Mouse (Mus musculus) gastrocnemius, postnatal 25 days (tissue): ENCODE results near the gene Atp2b4. TPM values are rescaled to one million over a fixed set of nuclear protein-coding genes. Genes with fewer than 3 reads are reported as not detected.
"Not testable (repeated sequence)": the region's sequence is repeated elsewhere in the genome, so short reads cannot be mapped to it uniquely, and the experiment has no call there.

Experiments
- DNase-seq: peaks from one replicate; pipeline ENCODE4 v3.0.0; 2022
- total RNA-seq, 2 experiments: library from RNA; stranded (reverse); gene quantifications; 1 replicate in 1 of 2; 2 replicates in 1 of 2; pipeline ENCODE4 v1.2.3; 2021

Gene Atp2b4
- total RNA-seq, 2 experiments from 2014 or later: 12.0 to 17.2 TPM

DNA sequence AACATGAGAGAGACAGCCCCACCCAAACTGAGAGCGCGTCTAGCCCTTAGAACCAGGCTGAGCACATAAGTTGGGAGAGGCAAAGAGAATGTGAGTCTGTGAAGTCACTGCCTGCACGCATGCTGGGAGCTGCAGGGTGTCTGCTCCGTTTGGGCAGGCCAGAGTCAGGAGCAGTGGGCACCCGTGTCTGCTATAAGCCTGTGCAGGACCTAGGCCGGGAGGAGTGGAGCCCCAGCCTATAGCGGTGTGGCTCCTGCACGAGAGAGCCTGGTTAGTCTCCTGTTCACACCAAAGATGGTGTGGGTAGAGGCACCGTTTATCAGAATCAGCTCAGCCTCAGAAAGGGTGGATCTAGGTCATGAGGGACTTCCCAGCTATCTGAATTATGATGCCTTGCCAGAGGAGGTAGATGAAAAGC is 55.8 kb downstream of the Atp2b4 start:
- peak; percentile 30 for DNase-seq

DNA sequence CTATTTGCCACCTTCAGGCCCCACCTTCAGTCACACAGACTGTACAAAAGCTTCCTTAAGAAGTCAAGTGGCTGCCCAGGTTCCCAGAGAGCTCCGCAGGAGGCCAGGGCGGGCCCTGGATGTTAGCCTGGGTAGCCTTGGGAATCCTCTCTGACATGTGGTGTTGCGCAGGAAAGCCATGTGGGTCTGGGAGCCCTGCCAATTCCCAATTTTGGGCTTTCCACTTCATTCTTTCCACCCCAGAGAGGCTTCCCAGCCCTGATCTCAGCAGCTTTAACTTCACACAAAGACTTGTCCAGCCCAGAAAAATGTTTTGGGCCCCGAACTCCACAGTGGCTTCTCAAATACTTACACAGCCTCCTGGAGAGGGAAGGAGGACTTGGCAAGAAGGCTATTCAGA is 56.2 kb downstream of the Atp2b4 start:
- DNase-seq: peak; percentile 86

DNA sequence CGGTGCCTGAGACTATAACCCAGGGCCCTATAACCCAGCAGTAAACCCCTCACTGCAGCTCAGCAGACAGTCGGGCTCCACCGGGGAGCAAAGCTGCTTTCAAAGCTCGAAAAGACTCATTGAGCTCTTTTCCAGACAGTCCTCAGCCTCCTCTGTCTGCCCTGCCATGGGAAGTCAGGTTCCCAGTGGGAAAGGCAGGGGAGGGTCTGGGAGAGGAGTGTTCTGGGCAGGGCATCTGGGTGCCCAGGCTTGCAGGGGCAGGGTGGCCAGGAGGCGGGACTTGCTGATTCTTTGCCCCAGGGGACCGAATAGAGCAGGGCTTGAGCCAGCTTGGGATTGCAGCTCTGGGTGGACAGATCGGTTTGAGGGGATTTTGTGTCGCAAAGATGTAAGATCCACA is 58.3 kb downstream of the Atp2b4 start:
- DNase-seq: no peak

DNA sequence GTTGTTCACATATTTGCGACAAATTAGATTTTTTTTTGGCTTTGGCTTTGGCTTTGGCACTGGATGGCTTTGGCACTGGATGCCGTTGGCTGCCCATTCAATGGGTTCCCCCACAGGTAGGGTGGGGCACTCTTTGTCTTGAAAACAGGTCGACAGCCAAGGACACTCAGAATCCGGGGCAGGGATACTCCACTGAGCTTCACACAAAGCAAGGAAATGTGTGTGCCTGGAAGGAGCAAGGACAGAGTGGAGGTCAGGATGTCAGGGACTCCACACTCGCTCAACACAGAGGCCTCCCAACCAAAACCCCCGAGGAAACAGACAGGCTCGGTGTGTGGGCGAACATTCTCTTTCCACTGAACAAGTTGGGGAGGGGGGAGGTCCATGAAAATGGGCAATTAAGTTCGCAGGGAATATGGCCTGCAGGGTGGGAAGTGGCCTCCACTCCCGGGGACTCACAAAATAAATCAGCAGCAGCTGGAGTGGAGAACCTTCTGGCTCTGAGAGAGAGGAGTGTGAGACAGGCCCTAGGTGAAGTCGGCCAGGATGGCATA is 58.9 kb downstream of the Atp2b4 start:
- peak; percentile 22 for DNase-seq

DNA sequence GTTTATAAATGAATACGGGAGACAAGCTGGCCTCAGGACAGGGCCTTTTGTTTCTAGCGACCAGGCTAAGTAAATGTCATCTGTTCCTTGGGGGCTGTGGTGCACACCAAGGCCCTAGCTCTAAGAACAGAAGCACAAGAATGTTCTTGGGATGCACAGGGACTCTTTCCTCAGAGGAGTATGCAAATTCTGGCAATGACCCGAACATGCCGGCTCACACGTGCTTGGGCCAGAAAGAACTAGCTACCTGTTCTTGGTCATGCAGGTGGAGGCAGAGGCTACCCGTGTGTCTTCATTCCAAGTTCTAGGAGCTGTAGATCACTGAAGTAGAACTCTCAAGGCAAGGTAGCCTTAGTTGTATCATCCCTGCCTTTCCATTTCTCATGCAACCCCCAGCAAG is 59.7 kb downstream of the Atp2b4 start:
- DNase-seq: no peak

DNA sequence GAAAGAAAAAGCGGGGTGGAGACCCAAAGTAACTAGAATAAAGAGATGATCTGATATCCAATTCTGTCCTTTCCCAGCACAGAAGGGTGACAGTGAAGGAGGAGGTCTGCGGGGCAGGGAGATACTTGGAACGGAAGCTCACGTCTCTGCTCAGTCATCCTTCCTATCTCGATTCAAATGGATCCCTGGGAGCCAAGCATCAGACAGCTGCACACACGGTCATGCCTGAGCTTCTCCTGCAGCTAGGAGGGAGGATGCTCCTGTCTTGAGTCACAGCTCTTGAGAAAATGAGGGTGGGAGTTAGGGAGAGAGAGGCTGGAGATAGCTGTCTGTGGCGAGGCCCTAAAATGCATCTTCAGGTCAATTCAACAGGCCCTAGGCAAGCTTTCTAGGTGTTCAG is 64.2 kb downstream of the Atp2b4 start:
- no peak for DNase-seq

DNA sequence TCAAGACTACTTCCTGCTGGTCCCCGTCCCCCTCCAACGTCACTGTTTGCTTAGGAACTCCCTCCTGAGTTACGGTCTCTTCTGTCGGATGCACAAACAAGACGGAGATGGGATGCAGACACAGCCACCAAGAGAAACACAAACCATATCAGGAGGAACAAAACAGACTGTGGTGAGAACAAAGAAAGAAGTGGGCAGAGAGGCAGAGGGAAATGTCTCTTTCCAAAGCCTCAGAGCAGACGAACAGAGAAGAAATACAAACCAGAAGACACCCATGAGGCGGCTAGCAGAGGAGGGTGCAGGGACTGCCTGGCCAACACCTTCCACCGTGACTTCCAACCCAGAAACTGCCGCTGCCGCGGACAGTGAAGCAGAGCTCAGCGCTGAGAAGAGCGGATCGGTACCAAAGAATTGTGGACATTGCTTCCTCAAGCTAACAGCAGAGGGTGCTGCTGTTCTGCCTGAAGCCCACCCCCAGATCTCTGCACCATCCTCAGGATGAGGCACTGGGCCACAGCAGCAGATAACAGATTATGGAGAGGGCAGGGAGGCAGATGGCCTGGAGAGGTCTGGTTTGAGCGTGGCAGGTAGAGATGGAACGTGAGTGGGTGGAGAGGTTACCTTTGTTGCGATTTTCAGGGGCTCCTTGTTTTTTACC is 64.7 kb downstream of the Atp2b4 start:
- no peak for DNase-seq

DNA sequence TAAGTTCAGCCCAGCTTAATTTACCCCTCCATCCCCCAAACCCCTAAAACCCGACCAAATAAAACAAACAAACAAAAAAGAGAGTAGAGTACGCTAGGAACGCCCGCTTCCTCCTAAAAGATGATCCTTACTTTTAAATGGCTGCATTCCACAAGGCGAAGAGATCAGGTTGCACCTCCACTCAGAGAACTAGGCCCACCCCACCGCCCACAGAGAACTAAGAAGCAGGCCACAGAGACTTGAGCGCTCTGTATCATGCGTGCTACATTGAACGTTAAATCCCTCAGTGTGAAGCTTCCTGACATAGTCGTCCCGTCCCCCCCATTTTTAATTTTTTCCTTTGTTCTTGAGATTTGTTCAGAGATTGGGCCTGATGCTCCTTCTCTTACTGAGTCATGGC is 68.0 kb downstream of the Atp2b4 start:
- DNase-seq: no peak

DNA sequence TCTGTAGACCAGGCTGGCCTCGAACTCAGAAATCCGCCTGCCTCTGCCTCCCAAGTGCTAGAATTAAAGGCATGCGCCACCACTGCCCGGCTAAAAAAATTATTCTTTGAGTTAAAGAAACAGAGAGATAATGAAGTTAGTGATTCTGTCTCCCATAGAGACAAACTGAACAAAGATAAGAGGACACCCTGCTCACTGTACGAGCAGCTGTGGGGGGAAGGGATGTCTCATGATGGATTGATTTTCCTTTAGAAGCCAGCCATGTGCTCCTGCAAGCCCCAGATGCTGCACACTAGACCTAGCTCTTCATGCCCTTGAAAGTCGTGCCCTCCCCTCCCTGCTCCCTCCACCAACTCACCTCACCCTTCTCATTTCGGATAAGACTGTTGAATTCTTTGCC is 72.5 kb downstream of the Atp2b4 start:
- no peak for DNase-seq

DNA sequence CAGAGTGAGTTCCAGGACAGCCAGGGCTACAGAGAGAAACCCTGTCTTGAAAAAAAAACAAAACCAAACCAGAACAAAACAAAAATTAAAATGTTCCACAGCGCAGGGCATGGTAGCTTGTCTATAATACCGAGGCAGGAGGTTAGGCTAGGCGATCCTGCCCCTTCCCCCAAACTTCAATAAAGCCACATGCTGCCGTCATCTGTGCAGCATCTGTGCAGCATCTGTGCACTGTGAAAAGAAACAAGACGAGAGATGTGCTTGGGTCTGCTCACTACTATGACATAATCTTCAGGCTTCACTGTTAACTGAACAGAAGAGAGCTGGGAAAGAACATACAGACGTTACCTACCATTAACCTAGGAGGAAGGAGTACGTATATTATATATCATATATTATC is 80.5 kb downstream of the Atp2b4 start:
- no peak for DNase-seq

DNA sequence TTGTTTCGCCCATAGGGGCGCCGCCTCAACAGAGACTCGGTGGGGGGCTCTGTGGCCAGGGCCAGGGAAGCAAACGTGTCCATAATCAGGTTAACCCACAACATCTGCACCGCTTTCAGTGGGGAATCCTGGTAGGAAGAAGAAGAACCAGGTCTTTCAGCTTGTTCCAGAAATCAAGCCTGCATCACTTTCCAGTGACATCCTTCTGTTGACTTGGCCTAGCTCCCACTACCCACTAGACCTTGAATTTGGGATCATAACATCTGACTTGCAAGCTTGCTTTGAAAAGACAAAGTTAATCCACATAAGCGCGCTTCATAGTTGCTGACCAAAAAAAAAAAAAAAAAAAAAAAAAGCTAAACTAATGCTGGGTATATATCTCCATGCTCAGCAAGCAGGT is 82.1 kb downstream of the Atp2b4 start:
- no peak for DNase-seq

DNA sequence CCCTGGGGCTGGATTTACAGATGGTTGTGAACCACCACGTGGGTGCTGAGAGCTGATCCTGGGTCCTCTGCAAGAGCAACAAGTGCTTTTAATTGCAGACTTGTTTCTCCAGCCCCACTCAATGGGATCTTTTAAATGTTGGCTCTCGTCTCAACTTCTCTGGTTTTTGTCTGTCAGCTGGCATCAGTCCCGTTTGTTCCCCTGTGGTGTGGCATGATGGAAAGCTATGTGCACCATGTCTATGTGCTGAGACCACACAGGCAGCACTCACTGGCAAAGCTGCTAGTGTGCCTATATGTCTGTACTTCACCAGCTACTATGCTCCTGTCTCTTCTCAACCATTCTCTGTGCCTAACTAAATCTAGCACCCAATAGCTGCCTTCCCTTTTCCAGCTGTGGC is 82.5 kb downstream of the Atp2b4 start:
- no peak for DNase-seq

DNA sequence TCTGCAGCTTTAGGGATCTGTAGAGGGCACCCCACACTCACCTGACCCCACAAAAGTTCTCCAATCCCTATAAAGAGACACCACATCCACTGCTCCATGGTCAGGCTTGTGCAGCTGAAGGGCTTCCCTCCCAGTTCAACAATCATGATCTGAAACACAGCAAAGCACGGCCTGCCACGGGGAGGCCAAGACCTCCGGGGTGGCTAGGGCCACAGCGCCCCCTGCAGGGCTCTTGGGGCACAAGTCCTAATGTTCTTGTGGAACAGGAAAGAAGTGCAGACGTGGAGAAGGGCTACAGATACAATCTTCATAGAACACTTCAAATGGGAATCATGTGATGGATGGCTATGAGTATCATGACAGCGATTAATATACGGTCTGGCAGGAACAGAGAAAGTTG is 84.4 kb downstream of the Atp2b4 start:
- peak; percentile 31 for DNase-seq

DNA sequence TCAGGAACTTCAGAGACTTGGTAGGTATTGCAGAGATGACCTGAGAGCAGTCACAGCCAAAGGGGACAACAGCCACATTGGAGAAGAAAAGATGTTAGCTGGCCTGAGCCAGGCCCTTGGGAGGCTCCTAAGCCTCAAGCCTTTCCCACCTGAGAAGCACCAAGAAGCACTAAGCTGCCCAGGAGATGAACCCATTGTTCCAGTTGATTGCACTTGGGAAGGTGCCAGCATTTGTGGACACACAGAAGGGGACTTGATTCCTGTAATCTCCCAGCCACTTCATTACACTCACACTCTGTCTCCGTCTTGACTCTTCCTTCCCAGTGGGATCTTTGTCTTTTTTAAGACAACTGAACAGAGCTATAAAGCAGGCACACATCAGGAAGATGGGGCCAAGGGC is 85.7 kb downstream of the Atp2b4 start:
- DNase-seq: no peak

DNA sequence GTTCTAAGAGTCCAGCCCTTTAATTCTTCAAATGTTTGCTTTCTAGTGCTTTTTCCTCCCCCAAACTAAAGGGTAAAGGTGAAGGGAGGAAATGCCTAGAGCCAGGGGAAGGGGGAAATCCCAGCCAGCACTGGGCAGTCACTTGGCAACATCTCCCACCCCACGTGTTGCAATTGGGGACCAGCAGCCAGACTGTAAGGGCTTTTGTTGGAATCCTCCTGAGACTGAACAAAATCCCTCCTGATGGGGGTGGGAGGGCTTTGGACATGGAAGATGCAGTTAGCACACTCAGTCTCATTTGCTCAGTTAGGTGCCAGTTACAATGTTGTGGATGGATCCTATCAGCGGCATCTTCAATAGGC is 87.9 kb downstream of the Atp2b4 start:
- no peak for DNase-seq

DNA sequence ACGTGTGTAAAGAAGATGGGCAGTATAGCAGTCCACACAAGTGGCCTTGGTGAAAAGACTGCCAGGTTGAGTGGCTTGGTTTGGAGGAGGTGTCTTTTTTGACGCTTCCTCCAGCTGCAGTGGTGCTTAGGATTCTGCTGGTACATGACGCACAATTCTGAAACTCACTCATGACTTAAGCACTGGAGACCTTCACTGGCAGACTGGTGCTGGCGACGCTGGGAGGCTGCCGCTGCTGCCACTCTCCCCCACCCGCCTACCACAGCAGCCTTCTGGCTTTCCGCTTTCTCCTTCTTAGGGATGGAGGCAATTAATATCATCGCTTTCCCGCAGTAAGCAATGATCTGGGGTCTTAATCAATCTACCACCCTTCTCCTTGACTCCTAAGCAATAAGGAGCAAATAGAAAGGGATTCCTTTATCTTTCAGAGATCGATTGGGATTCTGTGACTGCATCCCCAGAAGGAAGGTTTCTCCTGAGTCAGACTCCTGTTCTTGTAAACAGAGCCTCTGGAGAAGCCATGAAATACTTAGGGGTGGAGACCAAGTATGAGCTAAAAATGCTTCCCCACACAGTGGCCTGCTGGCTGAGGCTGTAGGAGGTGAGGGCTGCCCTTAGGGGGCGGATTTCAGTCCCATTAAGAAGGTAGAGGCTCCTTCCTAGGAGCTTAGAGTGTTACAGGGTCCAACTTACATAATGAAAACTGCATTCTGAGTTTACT is 88.4 kb downstream of the Atp2b4 start:
- DNase-seq: no peak

DNA sequence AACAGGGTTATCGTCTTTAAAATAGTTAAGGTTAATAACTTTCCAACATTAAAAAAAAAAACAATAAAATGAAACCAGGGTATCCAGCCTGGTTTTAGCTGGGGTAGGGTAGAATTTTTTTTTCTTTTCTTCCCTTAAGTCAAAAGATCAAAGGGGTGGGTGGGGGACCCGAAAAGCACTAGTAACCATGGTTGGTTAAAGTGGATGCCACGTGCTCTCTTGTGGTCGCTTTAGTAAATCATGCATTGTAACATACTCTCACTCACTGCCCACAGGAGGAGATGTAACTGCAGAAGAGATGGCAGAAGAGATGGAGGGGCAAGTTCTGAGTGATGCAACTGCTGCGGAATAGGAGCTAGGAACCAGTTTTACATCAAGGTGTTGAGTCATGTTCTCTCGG is 89.5 kb downstream of the Atp2b4 start:
- DNase-seq: no peak

DNA sequence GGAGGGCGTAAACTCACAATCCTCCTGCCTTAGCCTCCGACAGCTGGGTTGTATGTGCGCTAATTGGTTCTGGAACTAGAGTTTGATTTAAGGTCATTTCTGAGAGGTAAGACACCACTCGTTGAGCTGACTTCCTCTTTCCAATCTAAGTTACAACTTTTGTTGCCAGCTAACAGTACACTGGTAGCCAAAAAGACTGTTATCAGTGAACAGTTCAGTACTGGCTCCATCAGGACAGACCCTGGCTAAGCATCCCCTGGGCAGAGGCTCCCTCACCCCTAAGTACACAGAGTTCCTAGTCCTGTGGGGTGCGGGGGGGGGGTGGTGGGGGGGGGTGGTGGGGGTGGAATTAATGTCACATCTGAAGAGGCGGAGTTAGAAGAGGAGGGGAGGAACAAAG is 89.9 kb downstream of the Atp2b4 start:
- no peak for DNase-seq

DNA sequence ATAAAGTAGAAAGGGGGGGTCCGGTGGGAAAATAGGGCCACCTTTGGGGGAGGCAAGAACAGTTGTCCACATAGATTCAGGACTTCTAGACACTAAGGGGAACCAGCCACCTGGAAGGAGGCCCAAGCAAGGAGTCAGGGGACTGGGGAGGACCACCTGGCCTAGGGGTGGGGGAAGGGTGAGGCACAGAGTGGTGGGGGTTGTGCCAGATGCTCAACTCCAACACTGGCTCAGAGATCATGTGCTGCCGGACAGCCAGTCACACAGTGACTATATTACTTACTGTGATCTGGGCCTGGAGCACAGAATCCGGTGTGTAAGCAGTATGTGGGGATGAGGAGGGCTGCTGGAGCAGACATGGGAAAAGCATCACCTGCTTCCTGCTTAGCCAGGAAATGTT is 91.5 kb downstream of the Atp2b4 start:
- DNase-seq: no peak

DNA sequence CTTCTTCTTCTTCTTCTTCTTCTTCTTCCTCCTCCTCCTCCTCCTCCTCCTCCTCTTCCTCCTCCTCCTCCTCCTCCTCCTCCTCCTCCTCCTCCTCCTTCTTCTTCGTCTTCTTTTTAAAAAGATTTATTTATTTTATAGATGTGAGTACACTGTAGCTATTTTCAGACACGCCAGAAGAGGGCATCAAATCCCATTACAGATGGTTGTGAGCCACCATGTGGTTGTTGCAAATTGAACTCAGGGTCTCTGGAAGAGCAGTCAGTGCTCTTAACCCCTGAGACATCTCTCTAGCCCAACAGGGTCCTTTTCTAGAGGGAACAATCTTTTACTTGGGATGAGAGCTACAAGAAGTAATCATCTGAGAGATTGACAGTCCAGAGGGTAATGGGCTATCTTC is 99.0 kb downstream of the Atp2b4 start:
- not testable (repeated sequence) for DNase-seq

DNA sequence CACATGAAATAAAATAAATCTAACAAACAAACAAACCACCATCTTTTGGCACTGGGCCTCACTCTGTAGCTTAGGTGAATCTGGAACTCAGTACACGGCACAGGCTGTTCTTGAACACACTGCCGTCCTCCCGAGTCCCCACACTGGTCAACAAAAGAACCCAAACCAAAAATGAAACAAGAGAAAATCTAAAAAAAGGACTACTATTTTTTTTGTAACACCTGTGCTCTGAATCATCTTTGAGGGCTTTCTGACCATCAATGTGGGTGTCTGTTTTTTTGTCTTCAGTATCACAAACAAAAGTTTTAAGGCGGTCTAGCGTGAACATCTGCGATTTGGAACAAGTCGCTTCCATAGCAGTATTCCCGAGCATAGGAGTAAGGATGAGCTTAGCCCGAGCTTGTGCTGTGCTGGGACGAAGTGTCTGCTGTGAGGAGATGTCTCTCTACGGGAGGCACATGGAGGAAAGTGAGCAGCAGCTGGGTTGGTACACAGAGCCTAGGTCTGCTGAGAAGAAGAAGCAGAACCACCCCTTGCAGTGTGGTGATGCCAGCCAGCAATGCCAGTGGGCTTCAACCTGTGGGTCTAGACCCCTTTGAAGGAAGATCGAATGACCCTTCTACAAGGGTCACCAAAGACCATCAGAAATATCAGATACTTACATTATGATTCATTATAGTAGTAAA is 102.8 kb downstream of the Atp2b4 start:
- DNase-seq: no peak

DNA sequence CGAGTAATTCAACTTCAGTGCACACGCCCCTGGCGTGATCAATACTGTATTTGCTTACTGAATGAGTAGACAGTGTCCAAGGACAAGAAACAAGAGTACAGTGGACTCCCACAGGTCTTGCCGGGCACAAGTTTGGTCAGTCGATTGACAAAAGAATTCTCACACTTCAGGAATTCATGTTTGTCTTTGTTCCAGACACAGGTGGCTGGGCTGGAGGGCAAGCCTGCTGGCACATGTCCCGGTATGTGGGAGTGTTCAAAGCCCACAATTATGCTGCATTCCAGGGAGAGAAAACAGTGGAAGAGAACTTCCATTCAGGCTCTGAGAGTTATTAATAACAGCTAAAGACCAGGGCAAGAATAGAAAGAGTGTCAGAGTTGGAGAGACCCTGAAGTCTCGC is 104.9 kb downstream of the Atp2b4 start:
- DNase-seq: no peak

DNA sequence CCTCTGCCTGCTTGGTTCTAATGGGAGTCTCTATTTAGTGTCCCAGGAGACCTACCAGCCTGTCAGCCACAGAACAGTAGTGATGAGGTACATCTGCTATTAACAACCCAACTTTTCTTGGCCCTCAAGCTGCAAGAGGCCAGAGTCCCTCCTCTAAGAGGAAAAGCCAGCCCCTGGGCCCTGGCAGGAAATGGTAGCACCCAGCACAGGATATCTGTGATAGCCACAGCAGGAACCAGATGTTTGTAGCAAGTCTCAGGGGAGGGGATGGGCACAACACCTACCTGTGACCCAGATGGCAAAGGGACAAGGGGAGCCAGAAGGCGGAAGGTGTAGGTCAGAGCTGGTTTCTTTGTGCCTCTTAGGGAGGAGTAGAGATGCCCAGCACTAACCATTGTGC is 106.0 kb downstream of the Atp2b4 start:
- no peak for DNase-seq
